Mouse (Mus musculus) limb, embryonic 11.5 days (tissue): ENCODE data around the gene Pde4d. TPM values are rescaled to one million over a fixed set of nuclear protein-coding genes. Genes with fewer than 3 reads are reported as not detected.
A peak's percentile ranks its signal among the peaks of the same experiment; 100 is the strongest.

Experiments used
- ATAC-seq: fragments of 200-750 bp; cut with Nextera tagmentation; 2 replicates; pipeline ENCODE4 v1.8.0; 2017; ENCODE audit warnings: low read depth; ENCODE audit not compliant: insufficient number of reproducible peaks, low FRiP score, low TSS enrichment
- DNase-seq: peaks from one replicate; pipeline ENCODE4 v3.0.0-alpha.2; 2015; ENCODE audit warnings: low spot score
- H3K27ac ChIP-seq: fragments of 300-500 bp; sonication (generic); replicated peaks from 2 replicates; pipeline ENCODE4 v1.5.1; 2014; ENCODE audit warnings: low read depth, mild to moderate bottlenecking, low read length
- H3K27me3 ChIP-seq: fragments of 300-500 bp; sonication (generic); 2 replicates; pipeline ENCODE4 v1.6.1; 2014; ENCODE audit warnings: mild to moderate bottlenecking, low read length, mixed read lengths; ENCODE audit not compliant: control insufficient read depth, insufficient read depth
- H3K36me3 ChIP-seq: fragments of 300-500 bp; sonication (generic); 2 replicates; pipeline ENCODE4 v1.6.1; 2014; ENCODE audit warnings: mild to moderate bottlenecking, low read length, moderate library complexity, mixed read lengths; ENCODE audit not compliant: control insufficient read depth, insufficient read depth
- H3K4me1 ChIP-seq: fragments of 300-500 bp; sonication (generic); 2 replicates; pipeline ENCODE4 v1.6.1; 2014; ENCODE audit warnings: low read length, mixed read lengths; ENCODE audit not compliant: control insufficient read depth, insufficient read depth
- H3K4me2 ChIP-seq: fragments of 300-500 bp; sonication (generic); 2 replicates; pipeline ENCODE4 v1.6.1; 2014; ENCODE audit warnings: low read depth, mild to moderate bottlenecking, moderate library complexity; ENCODE audit not compliant: severe bottlenecking
- H3K4me3 ChIP-seq: fragments of 300-500 bp; sonication (generic); 2 replicates; pipeline ENCODE4 v1.5.1; 2014; ENCODE audit warnings: low read depth, low read length
- H3K9ac ChIP-seq: fragments of 300-500 bp; sonication (generic); 2 replicates; pipeline ENCODE4 v1.6.1; 2014; ENCODE audit warnings: mild to moderate bottlenecking, low read length
- H3K9me3 ChIP-seq: fragments of 300-500 bp; sonication (generic); 2 replicates; pipeline ENCODE4 v1.6.1; 2016; ENCODE audit warnings: low read length; ENCODE audit not compliant: control insufficient read depth
- WGBS: fragments of 180-500 bp; shearing (Covaris S2); extraction: QIAGEN DNeasy Blood & Tissue Kit; methylation state at CpG from one replicate; pipeline ENCODE4 v1.1.7; 2014; 5-methylcytosine and 5-hydroxymethylcytosine counted together
- polyA plus RNA-seq: library from polyadenylated mRNA; unstranded; fragments of >200 nt; fragmentation: Nextera tagmentation; extraction: Ambion mirVana; gene quantifications from 2 replicates; pipeline ENCODE4 v1.2.1, GENCODE M21; 2014

The Pde4d gene
- polyA plus RNA-seq, 1 experiment from 2014 or later = 13.3 TPM

DNA sequence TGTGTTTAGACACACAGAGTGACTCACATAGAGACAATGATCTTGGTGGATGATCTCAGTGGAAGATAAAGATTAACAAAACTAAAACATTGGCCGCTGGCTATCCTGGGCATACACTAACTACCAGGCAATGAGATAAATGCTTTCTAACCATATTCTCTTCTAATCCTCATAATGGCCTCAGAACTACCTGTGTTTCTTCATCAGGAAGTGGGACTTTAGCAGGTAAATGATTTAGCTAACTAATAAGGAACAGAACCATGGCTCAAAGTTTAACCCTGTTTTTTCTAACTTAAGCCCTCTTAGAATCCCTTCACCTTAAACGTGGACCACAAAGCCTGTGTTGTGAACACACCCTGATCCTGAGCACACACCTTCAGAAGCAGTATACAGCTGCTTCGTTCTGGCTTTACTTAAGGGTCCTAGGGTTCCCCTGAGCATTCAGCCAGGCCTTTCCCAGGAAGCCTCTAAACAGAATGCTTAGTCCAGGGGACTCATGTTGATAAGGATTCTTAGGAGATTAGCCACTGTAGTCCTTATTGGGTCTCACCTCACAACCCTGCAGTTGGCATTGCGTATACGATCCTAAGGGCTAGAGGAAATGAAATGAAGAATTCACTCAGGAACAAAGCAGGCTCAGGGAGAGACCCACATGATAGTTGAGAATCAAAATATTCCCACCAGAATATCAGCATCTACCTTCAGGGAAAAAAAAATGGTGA lies 1283.1 kb downstream of the Pde4d start:
- ATAC-seq (no peak), DNase-seq (no peak)
- Histone ChIP-seq H3K36me3 (no peaks in the 10 kb centered on the region), H3K4me2 (no peak overlapping the region), H3K9me3 (no peaks in the 10 kb centered on the region), H3K4me3 (no peak overlapping the region), H3K4me1 (no peaks in the 10 kb centered on the region), H3K27me3 (no peaks in the 10 kb centered on the region), H3K27ac (no peak overlapping the region), H3K9ac (no peak overlapping the region)
- 81% methylated on average over 5 of the region's 5 CpGs for WGBS

DNA sequence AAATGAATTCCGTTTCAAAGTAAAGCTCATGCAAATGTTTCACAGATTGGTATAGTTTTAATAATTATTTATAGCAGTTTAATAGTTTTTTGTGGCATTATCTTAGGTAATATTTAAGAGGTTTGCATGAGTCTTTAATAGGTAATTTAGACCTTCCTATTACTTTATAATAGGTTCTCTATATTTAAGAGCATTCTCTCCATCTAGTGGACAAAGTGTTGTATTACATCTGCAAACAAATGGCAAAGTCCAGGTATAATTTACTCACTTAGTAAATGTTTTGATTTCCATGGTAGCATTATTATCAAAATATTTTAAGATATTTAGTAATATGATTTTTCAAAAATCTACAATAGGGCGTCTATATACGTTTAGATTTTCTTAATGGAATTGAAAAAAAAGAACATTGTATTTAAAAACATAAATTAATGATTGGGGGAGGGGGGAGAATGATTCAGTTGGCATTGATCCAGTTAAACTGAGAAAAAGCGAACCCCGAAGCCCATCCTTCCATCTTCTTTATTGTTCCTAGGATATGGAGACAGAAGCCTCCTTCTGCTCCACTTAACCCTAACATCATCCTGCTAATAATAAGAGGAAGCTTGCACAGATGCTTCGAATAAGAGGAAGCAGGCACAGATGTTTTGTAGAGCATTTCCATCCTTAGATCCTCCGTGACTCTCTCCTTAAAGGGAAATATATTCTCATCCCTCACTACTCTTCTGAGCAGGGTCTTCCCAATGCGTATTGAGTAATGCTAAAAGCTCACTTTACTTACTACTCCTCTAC lies 1286.7 kb downstream of the Pde4d start:
- no peaks in the 10 kb centered on the region for H3K4me1 ChIP-seq
- no peak overlapping the region for H3K9ac ChIP-seq
- H3K4me3 ChIP-seq = no peak overlapping the region
- DNase-seq (no peak), ATAC-seq (no peak)
- no peak overlapping the region for H3K4me2 ChIP-seq
- WGBS = 45% methylated on average over 8 of the region's 8 CpGs
- H3K36me3 ChIP-seq = no peaks in the 10 kb centered on the region
- no peak overlapping the region for H3K27ac ChIP-seq
- no peaks in the 10 kb centered on the region for H3K9me3 ChIP-seq
- H3K27me3 ChIP-seq = no peaks in the 10 kb centered on the region

DNA sequence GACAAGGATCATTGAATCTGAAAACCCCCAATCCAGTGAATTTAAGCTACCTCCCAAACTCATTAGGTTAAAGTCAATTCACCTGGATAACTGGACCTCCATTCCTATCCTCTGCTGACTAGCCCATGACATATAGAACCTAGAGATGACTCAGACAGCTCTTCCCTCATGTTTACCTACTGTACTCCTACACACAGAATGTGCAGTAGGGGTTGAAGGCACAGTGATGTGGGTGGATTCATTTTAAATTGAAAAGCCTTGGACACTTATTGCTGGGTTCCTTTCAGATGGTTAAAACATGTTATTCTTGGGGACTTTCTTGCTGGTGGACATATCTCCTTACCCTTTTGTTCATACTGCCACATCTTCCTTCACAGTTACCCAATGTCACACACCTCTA lies 1296.7 kb downstream of the Pde4d start:
- H3K27ac ChIP-seq = no peak overlapping the region
- H3K4me1 ChIP-seq = no peaks in the 10 kb centered on the region
- H3K9me3 ChIP-seq = no peaks in the 10 kb centered on the region
- H3K36me3 ChIP-seq = no peaks in the 10 kb centered on the region
- H3K4me3 ChIP-seq = no peak overlapping the region
- DNase-seq (no peak), ATAC-seq (no peak)
- no peaks in the 10 kb centered on the region for H3K27me3 ChIP-seq
- no peak overlapping the region for H3K9ac ChIP-seq
- no peak overlapping the region for H3K4me2 ChIP-seq

DNA sequence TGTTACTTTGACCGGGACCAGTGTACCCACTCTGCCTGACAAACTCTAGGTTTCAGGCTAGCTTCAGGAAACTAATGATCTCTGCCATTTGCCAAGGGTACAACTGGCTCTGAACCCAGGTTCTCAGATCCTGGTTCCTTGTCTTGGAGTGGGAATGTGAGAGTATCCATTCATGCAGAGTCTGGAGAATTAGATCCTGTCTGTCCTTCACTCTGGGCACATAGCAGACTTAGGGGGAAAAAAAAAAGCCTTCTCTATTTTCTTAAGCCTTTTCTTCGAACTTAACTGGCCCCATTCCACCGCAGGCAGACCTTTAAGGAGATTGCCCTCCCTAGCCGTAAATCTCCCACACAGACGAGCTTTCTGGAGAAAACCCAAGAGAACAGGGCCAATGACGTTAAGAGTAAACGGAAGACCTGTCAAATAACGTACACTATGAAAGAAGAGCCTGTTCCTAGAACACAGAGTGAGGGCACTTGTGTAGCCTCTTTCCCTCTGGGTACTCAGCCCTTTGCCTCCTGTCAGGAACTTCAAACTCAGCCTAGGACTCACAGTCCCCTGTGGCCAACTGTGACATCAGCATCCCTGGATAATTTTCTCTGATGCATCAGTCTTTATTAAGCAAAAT lies 1302.6 kb downstream of the Pde4d start:
- H3K4me3 ChIP-seq = no peak overlapping the region
- no peaks in the 10 kb centered on the region for H3K9me3 ChIP-seq
- H3K9ac ChIP-seq = no peak overlapping the region
- WGBS = 22% methylated on average over 8 of the region's 8 CpGs
- no peaks in the 10 kb centered on the region for H3K36me3 ChIP-seq
- ATAC-seq (no peak), DNase-seq (no peak)
- H3K4me2 ChIP-seq = no peak overlapping the region
- H3K27ac ChIP-seq = no peak overlapping the region
- no peaks in the 10 kb centered on the region for H3K27me3 ChIP-seq
- no peaks in the 10 kb centered on the region for H3K4me1 ChIP-seq

DNA sequence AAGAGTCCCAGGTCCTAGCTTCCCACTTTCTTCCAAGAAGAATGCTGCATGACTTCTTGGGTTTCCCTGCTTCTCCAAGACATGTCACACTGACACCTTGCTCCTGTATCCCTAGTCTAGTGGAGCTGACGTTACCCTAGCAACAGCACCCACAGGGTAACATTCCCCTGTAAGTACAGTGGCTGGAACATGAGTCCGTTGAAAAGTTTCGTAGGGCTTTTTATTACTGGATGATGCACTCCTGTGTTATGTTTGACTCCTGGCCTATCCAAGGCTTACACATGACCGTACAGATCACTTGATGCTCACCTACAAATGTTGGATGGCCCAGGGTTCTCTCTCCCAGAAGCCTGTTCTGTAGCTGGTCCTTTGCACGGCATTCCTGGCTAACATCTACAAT lies 1307.1 kb downstream of the Pde4d start:
- DNase-seq = no peak
- ATAC-seq = no peak

GRCm38 (mm10) chr13:109759201-109759600 lies 1309.5 kb downstream of the Pde4d start:
- 47% methylated on average over 5 of the region's 5 CpGs for WGBS
- Histone ChIP-seq H3K27ac (no peak overlapping the region), H3K9ac (no peak overlapping the region), H3K27me3 (no peaks in the 10 kb centered on the region), H3K9me3 (no peaks in the 10 kb centered on the region), H3K4me3 (no peak overlapping the region), H3K4me1 (no peaks in the 10 kb centered on the region), H3K4me2 (no peak overlapping the region), H3K36me3 (no peaks in the 10 kb centered on the region)
- no peak for ATAC-seq
- peak; percentile 49 for DNase-seq

More for the DNA sequence above, 1307.1 kb downstream of the Pde4d start:
- H3K9ac ChIP-seq = no peak overlapping the region
- H3K27ac ChIP-seq = no peak overlapping the region
- WGBS = 93% methylated on average over 5 of the region's 5 CpGs
- no peaks in the 10 kb centered on the region for H3K36me3 ChIP-seq
- H3K4me2 ChIP-seq = no peak overlapping the region
- H3K9me3 ChIP-seq = no peaks in the 10 kb centered on the region
- H3K27me3 ChIP-seq = no peaks in the 10 kb centered on the region
- no peaks in the 10 kb centered on the region for H3K4me1 ChIP-seq
- no peak overlapping the region for H3K4me3 ChIP-seq

DNA sequence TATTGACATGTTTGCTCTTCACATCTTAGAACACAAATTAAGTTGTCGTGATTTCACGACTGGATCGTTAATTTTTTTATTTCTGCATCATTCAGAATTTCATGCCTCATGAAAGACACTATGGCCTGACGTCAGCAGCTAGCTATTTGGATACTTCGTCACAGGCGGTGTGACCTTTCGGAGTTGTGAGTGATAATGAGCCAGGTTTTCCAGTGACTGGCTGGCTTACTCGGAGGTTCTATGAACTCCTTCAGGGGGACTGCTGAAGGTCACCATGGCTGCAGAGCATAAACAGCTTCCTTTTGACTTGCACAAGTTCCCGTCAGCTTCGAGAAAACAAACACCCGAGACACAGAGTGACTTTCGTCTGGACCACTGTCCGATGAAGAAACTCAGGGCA lies 1311.3 kb downstream of the Pde4d start:
- H3K9me3 ChIP-seq = no peaks in the 10 kb centered on the region
- no peaks in the 10 kb centered on the region for H3K36me3 ChIP-seq
- H3K4me1 ChIP-seq = no peaks in the 10 kb centered on the region
- H3K4me2 ChIP-seq = no peak overlapping the region
- no peaks in the 10 kb centered on the region for H3K27me3 ChIP-seq
- WGBS = 77% methylated on average over 13 of the region's 13 CpGs
- ATAC-seq (no peak), DNase-seq (no peak)
- H3K27ac ChIP-seq = no peak overlapping the region
- H3K9ac ChIP-seq = no peak overlapping the region
- H3K4me3 ChIP-seq = no peak overlapping the region

DNA sequence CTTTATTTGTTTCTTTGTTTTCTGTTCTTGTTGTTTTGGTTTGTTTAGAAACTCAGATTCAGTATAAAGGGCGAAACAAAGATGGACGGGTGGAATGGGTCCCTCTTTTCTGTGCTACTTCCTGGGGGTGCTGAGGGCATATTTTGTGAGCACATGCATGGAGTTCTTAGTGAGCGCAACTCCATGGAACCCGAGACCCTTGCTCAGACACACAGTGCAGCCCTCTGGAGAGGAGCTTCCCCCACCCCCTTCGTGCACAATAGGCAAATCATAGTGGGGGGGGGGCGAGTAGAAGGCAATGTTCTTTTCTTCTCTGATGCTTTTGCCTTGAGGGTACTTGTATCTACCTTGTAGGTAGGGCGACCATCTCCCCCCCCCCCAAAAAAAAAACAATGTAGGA lies 1325.0 kb downstream of the Pde4d start:
- peaks cover 5% of the 10 kb centered on the region; the same call in 1 of the 2 replicates for H3K4me1 ChIP-seq
- H3K27ac ChIP-seq = no peak overlapping the region
- no peak overlapping the region for H3K9ac ChIP-seq
- H3K9me3 ChIP-seq = no peaks in the 10 kb centered on the region
- ATAC-seq (no peak), DNase-seq (no peak)
- H3K4me3 ChIP-seq = no peak overlapping the region
- no peak overlapping the region for H3K4me2 ChIP-seq
- H3K36me3 ChIP-seq = no peaks in the 10 kb centered on the region
- WGBS = 62% methylated on average over 7 of the region's 7 CpGs
- no peaks in the 10 kb centered on the region for H3K27me3 ChIP-seq
